Mouse (Mus musculus): ENCODE results near the gene Nlrc5.
"Not testable (repeated sequence)": the region's sequence is repeated elsewhere in the genome, so short reads cannot be mapped to it uniquely, and the experiment has no call there.

The Nlrc5 gene

DNA sequence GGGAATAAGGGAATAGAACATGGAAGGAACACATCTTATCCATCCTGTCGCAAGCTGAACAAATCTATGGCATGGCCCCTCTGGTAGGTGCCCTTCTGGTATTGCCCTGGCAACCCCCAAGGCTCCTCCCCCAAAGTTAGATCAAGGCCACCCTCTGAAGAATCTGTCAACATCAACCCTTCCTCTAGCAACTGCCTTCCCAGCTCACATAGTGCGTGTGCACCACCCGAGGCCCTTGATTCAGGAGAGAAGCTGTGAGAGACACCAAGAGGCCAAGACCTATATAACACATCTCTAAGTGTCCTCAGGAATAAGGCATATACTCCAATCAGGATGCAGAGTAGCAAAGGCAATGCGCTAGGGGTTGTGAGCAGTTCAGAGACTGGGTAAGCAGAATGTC lies 11.9 kb upstream of the Nlrc5 start:
- DNase-seq (ENCODE audit: low spot score in 2 of 2): no peak

DNA sequence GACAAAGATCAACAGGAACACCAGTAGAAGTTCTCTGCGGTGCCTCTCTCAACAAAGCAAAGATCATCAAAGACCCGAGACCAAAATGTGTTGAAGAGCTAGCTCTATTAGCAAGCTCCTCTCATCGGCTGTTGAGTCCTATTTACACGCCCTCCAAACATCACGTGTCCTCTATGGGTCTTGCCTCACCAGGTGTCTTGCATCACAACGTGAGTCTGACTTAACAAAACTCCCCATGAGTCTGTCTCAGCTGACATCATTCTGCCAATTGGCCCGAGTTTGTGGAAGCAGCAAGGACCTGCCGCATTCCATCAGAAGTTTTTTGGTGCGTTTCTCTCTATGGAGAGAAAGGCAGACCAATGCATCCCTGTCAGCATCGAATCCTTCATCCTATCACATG lies 6.2 kb upstream of the Nlrc5 start:
- DNase-seq (ENCODE audit: low spot score in 2 of 2): no peak

DNA sequence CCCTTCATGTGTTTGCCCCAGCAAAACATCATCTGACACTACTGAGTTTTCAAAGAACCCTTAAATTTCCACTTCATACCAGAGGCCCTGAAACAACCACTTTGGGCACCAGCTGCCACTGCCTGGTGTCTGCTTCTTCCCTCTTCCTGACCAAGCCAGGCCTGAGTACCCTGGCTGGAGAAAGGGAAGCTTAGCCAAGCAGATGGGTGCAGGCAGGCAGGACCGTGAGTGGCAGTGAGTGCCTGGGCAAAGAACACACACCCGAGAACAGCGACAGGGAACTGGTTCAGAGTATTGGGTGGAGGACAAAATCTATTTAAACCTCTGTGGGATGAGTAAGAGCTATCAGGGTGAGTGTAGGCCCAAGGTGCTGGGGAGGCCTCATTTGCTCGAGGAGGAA lies 5.7 kb upstream of the Nlrc5 start:
- DNase-seq (ENCODE audit: low spot score in 2 of 2): no peak

DNA sequence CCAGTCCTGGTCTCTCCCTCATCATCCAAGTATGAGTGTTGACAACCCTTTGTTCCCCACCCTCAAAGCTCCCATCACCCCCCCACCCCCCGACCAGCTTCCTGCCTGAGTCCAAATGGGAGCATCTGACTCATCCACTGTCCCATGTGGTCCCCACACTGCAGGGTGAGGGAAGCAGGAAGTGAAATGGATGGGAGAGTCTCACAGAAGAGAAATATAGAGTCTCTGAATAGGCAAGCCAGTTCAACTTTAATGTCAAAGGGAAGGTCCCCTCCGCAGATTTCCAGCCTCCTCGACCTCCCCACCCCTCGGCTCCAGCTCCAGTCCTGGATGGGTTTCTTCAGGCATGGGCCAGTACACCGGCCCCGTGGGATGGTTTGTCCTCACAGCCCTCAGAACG lies 4.8 kb upstream of the Nlrc5 start:
- DNase-seq (ENCODE audit: low spot score in 2 of 2): no peak

DNA sequence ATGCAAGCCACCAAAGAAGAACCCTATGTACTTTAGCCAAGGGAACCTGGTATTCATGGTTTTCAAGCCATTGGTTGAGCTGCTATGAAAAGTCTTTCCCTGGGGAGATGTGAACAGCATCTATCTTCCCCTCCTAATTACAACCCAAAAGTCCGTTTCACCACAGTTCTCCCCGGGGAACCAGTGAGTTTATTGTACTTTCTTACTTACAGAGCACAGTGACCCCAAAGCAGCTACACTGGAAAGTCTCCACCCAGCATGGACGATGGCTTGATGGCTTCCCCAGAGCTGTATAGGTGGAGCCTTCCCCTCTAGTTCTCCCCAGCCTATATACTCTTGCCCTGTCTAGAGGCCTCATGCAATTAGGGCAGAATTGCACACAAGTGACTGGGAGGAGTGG lies 1.9 kb upstream of the Nlrc5 start:
- no peak for DNase-seq (ENCODE audit: low spot score in 2 of 2)

DNA sequence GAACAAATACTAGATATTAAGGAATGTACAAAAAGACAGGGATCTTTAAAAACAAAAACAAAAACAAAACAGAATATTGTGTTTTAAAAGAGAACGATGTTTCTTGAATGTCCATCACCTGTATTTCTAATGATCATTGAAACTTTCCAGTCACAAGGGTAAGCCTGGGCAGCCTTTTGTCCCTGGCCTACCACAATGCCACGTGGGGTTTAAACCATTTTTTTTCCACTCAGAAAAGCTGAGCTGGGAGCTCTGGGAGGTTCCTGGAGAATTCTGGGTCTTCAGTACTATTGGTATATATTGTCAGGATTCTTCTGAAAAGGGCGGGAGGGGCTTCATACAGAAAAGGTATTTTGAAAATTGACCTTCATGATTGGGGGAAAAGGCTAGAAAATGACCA lies 802 bp downstream of the Nlrc5 start:
- no peak for DNase-seq (ENCODE audit: low spot score in 2 of 2)

DNA sequence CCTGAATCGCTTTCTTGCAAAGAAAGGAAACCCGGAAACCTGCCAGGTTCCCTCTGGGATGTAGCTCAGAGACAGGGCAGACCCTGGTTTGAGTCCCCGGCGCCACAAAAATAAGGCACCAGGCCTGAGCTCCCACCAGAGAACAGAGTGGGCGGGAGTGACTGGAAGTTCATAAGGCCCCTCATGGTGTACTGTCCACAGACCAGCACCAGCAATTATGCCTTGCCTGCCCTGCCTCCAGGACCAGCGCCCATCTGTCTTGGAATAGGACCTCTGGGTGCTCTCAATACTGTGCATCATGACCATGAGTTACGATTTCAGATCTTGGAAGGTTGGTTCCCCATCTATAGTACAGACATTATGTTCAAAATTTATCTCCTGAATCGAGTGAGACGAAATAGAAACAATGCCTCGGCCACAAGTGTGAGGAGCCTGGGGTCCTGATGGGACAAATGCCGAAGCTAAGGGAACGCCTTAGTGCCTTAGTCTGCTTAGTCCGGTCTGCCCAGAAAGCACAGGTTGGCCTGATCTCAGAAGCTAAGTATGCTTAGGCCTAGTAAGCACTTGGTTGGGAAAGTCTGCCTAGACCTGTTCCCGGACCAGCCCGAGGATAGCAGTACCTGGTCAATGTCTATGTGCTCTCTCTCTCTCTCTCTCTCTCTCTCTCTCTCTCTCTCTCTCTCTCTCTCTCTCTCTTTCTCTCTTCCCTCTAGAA lies 1.4 kb downstream of the Nlrc5 start:
- DNase-seq (ENCODE audit: low spot score in 2 of 2): no peak

DNA sequence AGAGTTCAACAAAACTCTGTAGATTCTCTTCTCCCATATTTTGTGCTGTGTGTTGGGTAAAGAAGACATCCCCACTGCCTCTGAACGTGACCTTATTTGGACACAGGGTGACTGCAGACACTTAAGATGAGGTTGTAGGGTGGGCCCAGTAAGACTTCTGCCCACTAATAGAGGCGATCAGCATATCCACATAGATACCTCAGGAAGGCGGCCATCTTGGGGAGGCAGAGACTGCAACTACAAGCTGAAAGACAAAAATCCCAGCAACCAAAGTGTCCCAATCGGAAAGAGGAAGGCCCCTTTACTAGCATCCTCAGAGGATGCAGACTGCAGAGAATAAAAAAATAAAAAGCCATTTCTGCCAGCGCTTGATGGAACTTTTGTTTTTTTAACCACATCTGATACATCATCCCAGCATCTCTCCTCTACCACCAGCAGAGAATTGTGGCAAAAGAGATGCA lies 2.0 kb downstream of the Nlrc5 start:
- no peak for DNase-seq (ENCODE audit: low spot score in 2 of 2)

DNA sequence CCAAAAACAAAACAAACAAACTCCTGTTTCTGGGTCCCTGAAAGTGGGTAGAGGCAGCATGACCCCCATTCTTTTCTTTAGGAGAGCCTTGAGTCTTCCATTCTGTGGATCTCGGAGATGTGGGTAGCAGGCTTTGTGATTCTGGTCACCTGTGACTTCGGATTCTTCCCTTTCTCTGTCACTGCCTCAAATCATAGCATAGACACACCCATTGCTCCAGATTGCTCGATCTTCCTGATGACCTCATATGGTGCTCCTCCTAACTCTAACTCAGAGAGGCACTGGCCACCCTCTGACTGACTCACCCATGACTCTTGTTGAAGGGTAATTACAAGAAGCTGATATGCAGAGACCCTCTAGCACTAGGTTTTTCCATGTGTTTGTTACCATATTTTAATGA lies 2.7 kb downstream of the Nlrc5 start:
- no peak for DNase-seq (ENCODE audit: low spot score in 2 of 2)

DNA sequence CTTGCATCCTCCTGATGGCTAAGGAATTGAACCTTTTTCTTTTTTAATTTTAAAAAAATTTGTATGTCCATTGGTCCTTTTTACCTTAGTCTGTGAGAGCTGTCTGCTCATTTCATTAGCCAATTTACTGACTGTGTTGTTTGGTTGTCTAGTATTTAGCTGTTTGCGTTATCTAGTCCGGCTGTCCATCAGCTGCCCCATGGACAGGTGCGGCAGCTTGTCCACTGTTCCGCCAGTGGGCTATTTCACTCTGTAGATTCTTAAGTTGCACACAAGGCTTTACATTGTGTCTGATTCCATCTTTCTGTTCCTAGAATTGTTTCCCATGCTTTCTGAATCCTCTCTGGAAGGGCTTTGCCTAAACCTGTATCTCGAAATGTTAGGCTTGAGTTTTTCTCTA lies 4.5 kb downstream of the Nlrc5 start:
- DNase-seq (ENCODE audit: low spot score in 2 of 2): no peak

DNA sequence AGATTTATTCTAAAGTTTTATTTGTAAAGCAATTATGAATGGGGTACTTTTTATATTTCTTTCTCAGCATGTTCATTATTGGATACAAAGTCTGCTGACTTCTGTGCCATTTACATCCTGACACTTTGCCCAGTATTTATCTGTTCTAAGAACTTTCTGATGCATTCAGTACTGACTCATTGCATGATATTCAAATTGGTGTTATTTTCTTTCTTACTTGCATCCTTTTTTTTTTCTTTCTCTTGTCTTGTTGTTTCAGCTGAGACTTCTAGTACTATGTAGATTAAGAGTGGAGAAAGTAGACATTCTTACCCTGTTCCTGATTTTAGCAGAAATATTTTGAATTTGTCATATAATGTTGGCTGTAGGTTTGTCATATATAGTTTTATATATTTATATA lies 5.5 kb downstream of the Nlrc5 start:
- no peak for DNase-seq (ENCODE audit: low spot score in 2 of 2)

DNA sequence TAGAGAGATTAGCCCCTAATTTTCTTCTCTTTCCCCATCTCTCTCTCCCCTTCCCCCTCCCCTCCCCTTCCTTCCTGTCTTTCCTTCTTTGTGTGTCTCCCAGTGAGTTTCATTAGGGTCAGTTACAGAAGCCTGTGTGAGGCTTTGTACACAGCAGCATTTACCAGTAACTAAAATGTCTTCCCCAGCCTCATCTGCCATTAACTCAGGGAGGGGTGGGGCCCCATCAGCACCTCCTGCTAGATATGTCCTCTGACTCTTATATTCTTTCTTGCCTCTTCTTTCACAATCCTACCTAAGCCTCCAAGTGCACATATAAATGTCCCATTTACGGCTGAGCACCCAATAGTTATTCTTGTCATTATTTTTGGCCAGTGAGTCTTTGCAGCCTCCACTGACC lies 6.2 kb downstream of the Nlrc5 start:
- DNase-seq (ENCODE audit: low spot score in 2 of 2): no peak

DNA sequence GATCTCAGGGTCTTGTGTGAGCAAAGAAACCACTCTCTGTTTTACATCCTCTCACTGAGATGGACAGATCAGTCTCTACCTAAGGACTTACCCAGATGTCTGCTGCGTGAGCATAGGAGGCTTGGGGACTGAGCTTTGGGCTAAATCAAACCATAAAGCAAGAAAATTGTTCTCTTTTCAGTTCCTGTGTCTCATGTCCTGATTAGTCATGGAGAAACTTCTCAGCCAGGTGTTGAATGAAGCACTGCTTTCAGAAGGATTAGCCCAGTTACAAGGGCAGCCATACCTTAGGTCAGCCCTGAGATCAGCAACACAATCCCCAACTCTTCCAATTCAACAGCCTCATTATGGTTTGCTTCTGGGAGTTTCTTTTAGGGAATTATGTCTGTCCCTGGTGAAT lies 7.5 kb downstream of the Nlrc5 start:
- DNase-seq (ENCODE audit: low spot score in 2 of 2): no peak

DNA sequence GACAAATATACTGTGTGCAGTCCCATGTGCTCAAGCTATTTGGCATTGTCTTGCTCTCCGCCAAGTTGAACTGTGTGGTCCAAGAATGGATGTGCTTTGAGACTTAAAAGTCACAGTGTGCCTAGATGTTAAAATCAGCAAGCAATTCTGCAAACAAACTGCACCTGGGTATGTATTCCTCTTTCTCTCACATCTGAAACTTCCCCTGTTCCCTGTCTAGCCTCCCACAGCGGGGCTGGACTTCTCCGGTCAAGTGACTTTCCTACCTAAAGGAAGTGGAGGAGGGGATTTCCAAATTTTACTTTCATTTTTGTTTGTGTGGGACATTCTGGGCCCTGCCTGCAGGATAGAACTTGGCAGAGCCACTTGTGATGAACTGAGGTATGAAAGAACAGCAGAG lies 9.0 kb downstream of the Nlrc5 start:
- no peak for DNase-seq (ENCODE audit: low spot score in 2 of 2)

DNA sequence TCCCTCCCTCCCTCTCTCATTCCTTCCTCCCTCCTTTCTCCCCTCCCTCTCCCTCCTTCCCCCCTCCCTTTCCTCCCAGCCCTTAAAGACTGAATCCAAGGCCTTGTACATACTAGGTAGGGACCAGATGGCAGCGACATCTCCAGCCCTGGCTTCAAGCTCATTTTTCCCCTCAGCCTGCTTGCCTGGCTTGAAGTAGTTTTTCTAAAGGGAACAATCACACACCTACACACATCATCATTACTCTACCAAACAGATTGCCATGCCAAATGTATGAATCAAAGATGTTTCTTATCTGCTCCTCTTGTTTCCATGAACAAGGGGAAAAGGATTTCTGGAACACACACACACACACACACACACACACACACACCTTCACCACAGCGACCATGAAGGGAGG lies 10.3 kb downstream of the Nlrc5 start:
- DNase-seq (ENCODE audit: low spot score in 2 of 2): no peak

DNA sequence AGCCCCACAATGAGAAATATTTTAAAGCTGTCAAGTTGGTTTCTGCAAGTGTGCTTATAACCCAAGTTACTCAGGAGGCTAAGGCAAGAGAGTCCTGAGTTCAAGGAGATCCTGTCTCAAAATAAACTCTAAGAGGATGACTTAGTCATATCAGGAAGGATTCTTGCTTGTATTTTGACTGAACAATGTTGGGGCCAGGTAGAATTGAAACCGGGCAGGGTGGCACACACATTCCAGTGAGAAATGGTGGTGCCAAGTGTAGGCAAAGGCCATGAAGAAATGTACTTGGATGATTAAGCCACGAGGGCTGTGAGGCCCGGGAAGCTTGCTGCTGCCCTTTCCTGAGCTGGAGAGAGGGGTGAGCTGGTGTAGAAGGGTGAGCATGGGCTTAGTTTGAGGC lies 13.0 kb downstream of the Nlrc5 start:
- DNase-seq (ENCODE audit: low spot score in 2 of 2): no peak

DNA sequence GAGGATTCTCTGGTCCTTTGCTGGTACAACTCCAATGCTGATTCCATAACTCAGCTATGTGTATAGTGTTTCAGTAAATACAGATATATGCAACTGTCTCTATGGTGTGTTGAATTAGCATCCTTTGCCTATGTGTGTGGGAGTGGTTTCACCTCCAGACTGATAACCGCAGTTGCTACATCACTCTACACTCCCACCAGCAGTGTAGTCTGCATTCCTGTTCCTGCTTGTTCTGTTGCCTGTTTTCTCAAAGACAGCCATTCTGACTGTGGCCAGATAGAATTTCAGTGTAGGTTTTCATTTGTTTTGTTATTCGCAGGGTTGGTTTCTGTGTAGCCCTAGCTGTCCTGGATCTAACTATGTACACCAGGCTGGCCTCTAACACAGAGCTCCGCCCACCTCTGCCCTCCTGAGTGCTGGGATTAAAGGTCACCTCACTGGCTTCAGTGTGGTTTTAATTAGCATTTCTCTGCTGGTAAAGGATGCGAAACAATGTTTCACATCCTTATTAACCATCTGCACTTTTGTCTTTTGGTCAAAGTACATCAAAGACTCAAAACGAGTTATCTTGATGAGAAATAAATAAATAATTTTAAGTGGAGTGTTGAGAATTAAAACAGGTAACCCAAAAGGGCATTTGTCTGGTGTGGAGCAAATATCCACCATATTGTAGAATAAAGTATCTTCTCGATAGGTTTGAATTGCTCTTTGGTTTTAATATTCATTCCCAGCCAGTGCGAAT lies 13.6 kb downstream of the Nlrc5 start:
- no peak for DNase-seq (ENCODE audit: low spot score in 2 of 2)

DNA sequence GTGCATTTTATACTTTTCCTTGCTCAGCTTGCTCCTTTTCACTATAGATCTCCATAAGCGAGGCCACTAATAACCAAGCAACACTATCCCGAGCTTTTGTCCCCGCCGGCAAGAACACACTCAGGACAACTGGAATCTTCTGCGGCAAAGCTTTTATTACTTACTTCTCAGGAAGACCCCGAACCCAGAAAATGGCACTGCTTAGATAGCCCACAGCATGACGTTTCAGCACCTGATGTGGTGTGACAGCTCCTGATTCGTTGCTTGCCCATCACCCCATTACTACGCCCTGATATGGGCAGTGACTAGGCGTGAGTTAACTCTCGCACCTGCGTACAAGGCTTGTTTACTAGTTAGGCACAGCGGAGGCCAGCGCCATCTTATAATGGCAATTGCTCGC lies 18.8 kb downstream of the Nlrc5 start:
- DNase-seq (ENCODE audit: low spot score in 2 of 2): not testable (repeated sequence)

DNA sequence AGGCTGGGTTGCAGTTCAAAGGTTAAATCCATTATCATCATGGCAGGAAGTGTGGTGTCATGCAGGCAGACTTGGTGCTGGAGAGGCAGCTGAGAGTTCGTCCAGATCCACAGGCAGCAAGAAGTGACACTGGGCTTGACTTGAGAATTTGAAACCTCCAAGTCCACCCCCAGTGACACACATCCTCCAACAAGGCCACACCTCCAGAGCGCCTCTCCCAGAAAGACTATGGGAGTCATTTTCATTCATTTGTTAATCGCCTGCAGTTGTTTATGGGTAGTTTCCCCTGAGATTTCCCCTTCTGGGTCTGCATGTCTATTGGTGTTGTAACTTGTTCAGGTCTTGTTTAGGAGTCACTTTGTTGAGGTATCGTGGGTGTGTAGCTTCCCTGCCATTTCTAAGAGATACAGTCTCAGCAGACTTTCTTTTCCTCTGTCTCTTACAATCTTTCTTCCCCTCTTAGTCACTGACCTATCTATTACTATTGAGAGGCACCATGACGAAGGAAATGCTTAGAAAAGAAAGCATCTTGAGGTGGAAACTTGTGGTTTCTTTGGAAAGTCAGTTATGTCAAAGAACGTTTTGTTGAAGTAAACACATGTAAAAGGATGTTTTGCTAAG lies 19.8 kb downstream of the Nlrc5 start:
- no peak for DNase-seq (ENCODE audit: low spot score in 2 of 2)

DNA sequence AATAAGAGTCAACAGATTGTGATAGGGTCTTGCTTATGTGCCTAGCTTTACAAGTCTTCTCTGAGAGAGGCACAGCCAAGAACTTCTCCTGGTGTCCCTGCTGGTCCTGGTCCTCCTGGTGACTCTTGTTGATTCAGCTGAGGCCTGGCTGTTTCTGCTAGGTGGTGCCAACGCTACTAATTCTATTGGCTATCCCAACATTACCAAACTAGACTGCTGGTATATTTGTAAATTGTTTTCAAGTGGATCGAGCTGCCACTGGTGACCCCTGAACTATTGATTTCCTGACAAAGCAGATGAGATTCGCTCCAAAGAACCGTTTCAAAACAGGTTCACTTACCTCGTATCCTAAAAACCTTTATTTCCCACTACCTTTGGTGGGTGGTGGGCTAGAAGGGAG lies 20.7 kb downstream of the Nlrc5 start:
- no peak for DNase-seq (ENCODE audit: low spot score in 2 of 2)

DNA sequence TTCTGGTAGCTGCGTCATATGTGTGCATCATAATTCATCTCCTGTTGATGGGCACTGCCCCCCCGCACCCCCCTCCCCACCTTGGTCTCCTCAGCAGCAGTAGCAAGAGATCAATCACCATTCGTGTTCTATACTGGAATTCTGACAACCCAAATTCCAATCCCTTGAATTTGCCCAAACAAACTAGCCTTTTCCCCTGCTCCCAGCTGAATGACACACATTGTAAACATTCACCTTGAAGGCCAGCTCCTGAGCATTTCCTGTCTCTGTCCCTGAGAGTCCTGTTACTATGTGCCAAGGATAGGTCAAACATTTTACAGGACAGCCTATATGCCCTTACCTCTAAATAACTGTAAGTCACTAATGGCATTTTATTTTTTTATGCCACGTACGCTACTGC lies 21.9 kb downstream of the Nlrc5 start:
- DNase-seq (ENCODE audit: low spot score in 2 of 2): no peak

DNA sequence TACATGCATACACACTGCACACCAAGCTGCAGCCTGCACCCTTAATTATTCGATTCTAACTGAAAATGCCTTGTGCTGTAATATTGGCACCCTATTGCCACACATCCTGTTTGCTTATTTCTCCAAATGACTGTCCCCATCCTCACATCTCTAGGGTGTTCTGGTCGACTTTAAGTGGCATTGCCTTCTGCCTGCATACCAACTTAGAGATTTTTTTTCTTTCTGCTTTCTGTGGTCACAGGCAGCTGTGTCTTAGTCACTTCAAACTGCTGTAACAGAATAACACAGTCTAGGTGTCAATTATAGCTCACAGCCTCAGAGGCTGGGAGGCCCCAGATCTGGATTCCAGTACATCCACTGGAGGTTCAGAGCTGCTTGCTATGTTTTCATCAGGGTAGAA lies 24.4 kb downstream of the Nlrc5 start:
- no peak for DNase-seq (ENCODE audit: low spot score in 2 of 2)

DNA sequence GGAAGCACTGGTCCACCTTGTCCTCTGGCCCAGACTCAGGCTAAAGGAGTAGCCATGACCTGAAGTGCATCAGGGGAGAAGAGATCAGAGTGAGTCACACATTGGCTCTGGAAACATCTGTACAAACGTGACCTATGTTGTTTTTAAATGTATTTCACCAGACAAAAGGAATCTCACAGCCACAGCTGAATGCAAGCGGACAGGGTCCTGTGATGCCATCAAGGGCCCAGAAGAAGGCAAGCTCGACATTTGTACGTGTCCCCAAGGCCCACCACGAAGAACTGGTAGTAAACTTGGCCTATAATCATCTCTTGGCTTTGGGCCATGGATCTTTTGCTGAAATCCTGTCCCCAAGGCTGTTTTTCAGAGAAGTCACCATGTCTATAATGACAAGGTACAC lies 35.5 kb downstream of the Nlrc5 start:
- DNase-seq (ENCODE audit: low spot score in 2 of 2): no peak

Measured in frontal cortex, postnatal 25 days (tissue).